Mouse (Mus musculus) kidney, postnatal 36 days (tissue): ENCODE results near the gene Ankrd33.

Experiments
- DNase-seq, 2 experiments: peaks; one replicate each; pipeline ENCODE4 v3.0.0; 2021 to 2022; ENCODE audit warnings: mixed read lengths in 2 of 2

The Ankrd33 gene

GRCm38 (mm10) chr15:101125561-101125960 is 10.0 kb downstream of the Ankrd33 start:
- DNase-seq = no peak

- DNase-seq = no peak
Observed at GRCm38 (mm10) chr15:101126876-101127544, 11.5 kb downstream of the Ankrd33 start.

- DNase-seq = peak; percentile 70 to 79
Observed at GRCm38 (mm10) chr15:101128181-101129089, 12.9 kb downstream of the Ankrd33 start, which contains the start of gene Acvrl1. Acvrl1 (plus strand) TSS chr15:101128522.

- DNase-seq = no peak
Observed at GRCm38 (mm10) chr15:101129412-101129811, 13.9 kb downstream of the Ankrd33 start.

- no peak for DNase-seq
Observed at GRCm38 (mm10) chr15:101131498-101131897, 15.9 kb downstream of the Ankrd33 start.

- no peak for DNase-seq
Observed at GRCm38 (mm10) chr15:101132041-101132440, 16.5 kb downstream of the Ankrd33 start.

GRCm38 (mm10) chr15:101132761-101133160 is 17.2 kb downstream of the Ankrd33 start:
- no peak for DNase-seq

- DNase-seq = no peak
Observed at GRCm38 (mm10) chr15:101133993-101134704, 18.6 kb downstream of the Ankrd33 start.

GRCm38 (mm10) chr15:101135405-101135804 is 19.9 kb downstream of the Ankrd33 start:
- DNase-seq = no peak

GRCm38 (mm10) chr15:101137455-101137854 is 21.9 kb downstream of the Ankrd33 start:
- DNase-seq = no peak

GRCm38 (mm10) chr15:101138675-101139074 is 23.1 kb downstream of the Ankrd33 start:
- no peak for DNase-seq

- peak; percentile 54 to 63 for DNase-seq
Observed at GRCm38 (mm10) chr15:101139885-101140284, 24.3 kb downstream of the Ankrd33 start.

- DNase-seq = no peak
Observed at GRCm38 (mm10) chr15:101140587-101140986, 25.0 kb downstream of the Ankrd33 start.

- DNase-seq = peak; percentile 68 to 84
Observed at GRCm38 (mm10) chr15:101141061-101141541, 25.5 kb downstream of the Ankrd33 start.

GRCm38 (mm10) chr15:101142672-101143071 is 27.1 kb downstream of the Ankrd33 start:
- DNase-seq = no peak

GRCm38 (mm10) chr15:101143494-101143893 is 27.9 kb downstream of the Ankrd33 start:
- peak; percentile 43 to 75 for DNase-seq

- peak in 1 of 2 experiments; percentile 65 for DNase-seq
Observed at GRCm38 (mm10) chr15:101144176-101144575, 28.6 kb downstream of the Ankrd33 start.

GRCm38 (mm10) chr15:101144779-101145178 is 29.2 kb downstream of the Ankrd33 start:
- DNase-seq = peak; percentile 74 to 83

GRCm38 (mm10) chr15:101145424-101146099 is 30.0 kb downstream of the Ankrd33 start:
- peak; percentile 98 to 99 for DNase-seq

- DNase-seq = no peak
Observed at GRCm38 (mm10) chr15:101146100-101146965, 30.8 kb downstream of the Ankrd33 start.
